Mouse (Mus musculus): ENCODE measurements around the gene Ppp1r12b.
A peak's percentile ranks its signal among the peaks of the same experiment; 100 is the strongest.

Ppp1r12b gene

GRCm38 (mm10) chr1:134763250-134763649, 192.5 kb downstream of the Ppp1r12b start:
- DNase-seq (ENCODE audit: low spot score): no peak

- no peak for DNase-seq (ENCODE audit: low spot score)
Observed at GRCm38 (mm10) chr1:134761534-134761933, 194.2 kb downstream of the Ppp1r12b start.

- no peak for DNase-seq (ENCODE audit: low spot score)
Observed at GRCm38 (mm10) chr1:134760642-134761041, 195.1 kb downstream of the Ppp1r12b start.

- DNase-seq (ENCODE audit: low spot score): no peak
Observed at GRCm38 (mm10) chr1:134759133-134759532, 196.6 kb downstream of the Ppp1r12b start.

DNA sequence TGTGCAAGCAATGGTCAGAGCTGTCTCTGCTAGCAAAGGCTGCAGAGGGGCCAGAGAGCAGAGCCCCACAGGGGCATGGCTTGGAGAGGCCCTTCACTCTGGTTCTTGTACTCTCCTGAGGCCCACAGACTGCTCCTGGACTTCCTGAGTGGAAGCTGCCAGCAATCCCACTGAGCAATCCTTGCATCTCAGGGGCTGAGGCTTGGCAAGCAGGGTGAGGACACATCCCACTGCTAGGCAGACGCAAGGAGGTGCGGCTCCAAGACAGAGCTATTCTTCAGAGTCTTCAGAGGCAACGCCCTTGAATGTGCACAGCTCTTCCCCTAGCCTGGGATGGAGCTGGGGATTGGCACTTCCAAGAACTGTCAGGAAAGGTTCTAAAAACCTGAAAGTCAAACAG, 198.5 kb downstream of the Ppp1r12b start:
- DNase-seq (ENCODE audit: low spot score): no peak

GRCm38 (mm10) chr1:134756190-134756873, 199.4 kb downstream of the Ppp1r12b start:
- no peak for DNase-seq (ENCODE audit: low spot score)

DNA sequence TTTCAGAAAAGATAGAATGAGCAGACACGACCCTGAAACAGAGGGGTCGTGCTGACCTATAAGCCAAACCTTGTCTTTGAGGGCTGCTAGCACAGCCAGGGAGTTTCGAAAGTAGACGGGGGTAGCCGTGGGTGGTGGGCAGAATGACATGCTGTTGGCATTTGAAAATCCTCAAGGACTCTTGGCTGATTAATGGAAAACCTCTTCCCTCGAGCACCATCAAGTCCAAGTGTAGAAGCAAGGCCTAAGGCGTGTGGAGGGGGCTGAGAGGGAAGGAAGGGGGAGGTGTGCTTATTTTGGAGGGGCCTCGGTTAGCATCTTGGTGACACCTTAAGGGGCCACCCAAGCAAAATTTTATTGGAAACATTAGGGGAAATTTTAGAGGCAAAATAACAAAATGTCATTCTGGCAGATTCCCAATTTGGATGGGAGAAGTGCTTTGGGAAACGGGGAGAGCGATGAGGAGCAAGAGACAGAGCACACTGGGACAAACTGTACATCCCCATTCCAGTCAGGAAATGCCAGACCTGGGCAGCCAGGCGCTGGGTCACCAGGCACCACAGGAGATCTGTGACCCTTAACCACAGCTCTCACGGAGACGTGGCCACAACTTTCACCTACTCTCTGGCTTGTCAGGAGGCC, 200.1 kb downstream of the Ppp1r12b start:
- no peak for DNase-seq (ENCODE audit: low spot score)

GRCm38 (mm10) chr1:134754818-134755217, 200.9 kb downstream of the Ppp1r12b start:
- DNase-seq (ENCODE audit: low spot score): no peak

GRCm38 (mm10) chr1:134753751-134754630, 201.8 kb downstream of the Ppp1r12b start:
- DNase-seq (ENCODE audit: low spot score): peak; percentile 53

- no peak for DNase-seq (ENCODE audit: low spot score)
Observed at GRCm38 (mm10) chr1:134752447-134752846, 203.3 kb downstream of the Ppp1r12b start.

DNA sequence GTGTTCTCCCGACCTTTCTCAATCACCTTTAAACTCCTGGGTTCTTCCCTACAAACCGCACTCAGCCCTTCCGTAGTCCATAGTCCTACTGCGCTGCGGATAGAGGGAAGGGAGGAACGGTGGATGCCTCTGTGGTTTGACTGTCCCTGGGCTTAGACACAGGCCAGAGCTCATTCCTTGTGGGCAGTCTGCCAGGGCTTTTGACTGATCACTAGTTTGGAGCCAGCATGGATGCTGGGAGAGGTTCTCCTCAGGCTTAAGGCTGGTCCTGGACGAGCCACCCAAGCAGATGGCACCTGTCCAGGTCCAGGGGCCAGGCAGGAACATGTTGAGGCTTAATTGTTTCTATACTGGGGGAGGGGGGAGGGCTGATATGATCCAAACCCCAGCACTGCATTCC, 205.9 kb downstream of the Ppp1r12b start:
- peak; percentile 70 for DNase-seq (ENCODE audit: low spot score)

DNA sequence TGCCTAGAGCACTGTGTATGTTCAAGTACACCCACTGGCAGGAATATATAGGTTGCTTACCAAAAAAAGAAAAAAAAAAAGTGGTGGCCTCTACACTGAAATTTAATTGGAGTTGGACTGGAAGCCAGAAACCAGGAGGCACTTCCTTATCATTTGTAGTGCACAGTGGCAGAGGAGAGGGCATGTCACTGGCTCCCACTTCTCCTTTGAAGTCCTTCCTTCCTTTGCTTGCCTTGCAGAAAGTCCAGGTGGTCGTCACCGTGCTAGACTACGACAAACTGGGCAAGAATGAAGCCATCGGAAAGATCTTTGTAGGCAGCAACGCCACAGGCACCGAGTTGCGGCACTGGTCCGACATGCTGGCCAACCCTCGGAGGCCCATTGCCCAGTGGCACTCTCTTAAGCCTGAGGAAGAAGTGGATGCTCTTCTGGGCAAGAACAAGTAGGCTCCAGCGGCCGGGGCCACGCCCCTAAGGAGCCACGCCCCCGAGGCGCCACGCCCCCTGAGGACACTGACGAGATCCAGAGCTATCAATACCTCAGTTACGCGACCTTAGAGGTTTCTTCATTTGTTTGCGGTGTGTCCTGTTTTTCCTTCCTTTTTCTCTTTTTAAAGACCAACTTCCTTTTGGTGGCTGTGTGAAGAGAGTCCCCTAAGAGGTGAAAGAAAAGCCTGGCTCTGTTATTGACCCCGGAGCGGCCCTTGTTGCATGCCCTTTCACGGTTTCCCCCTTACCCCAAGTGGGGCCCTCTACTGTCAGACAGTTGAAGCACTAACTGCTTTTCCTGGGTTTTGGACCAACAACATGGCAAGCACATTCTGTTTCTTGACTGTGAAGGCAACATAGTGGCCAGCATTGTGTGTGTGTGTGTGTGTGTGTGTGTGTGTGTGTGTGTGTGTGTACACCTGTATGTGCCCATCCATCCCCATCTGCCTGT, 208.2 kb downstream of the Ppp1r12b start:
- DNase-seq (ENCODE audit: low spot score): peak; percentile 58

DNA sequence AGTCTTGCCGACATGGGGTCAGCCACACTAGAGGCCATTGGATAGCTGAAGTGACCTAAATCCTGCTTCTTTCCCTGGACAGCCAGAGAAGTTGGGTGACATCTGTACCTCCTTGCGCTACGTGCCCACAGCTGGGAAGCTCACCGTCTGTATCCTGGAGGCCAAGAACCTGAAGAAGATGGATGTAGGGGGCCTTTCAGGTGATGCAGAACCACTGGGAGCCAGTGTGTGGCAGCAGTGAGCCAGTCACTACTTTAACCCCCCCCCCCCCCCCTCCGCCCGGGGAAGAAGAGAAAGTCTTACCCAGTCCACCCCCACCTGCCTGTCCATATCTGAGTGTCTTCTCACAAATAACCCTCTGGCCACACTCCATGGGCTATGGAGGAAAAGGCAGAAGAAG, 210.1 kb downstream of the Ppp1r12b start:
- DNase-seq (ENCODE audit: low spot score): peak; percentile 53

GRCm38 (mm10) chr1:134741946-134742661, 213.6 kb downstream of the Ppp1r12b start:
- DNase-seq (ENCODE audit: low spot score): no peak

DNA sequence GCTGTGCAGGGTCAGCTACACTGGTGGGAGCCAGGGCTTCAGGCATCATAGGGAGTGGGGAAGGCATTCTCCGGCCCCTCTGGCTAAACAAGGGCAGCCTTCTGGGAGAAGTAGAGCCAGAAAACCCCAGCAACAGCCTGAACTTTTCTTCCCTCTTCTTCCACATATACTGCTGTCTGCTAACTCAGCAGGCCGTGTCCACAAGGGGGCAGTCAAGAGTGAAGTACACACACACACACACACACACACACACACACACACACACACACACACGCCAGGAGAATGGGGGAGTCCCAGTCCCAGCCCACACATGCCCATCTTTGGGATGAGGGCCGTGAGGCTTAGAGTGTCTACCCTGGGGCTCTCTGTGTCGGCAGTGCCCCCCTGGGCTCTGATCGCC, 214.3 kb downstream of the Ppp1r12b start:
- DNase-seq (ENCODE audit: low spot score): peak; percentile 57

- DNase-seq (ENCODE audit: low spot score): no peak
Observed at GRCm38 (mm10) chr1:134737463-134737862, 218.3 kb downstream of the Ppp1r12b start.

DNA sequence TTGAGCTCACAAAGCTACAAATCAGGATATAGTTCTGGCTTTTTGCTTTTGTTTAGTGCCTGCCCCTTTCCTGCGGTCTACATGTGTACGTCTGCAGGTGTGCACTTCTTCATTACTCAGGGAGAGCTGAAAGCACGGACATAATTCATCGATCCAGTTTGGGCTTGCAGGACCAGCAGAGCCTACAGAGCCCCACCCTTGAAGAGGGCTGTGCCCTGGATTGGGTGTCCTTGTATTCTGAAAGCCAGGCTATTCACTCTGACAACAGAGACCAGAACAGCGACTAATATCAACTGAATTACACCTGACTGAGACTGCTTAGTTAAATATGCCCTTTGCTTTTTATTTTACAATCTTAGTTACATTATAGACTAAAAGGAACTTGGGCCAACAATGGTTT, 222.1 kb downstream of the Ppp1r12b start:
- no peak for DNase-seq (ENCODE audit: low spot score)

GRCm38 (mm10) chr1:134727256-134727655, 228.5 kb downstream of the Ppp1r12b start:
- no peak for DNase-seq (ENCODE audit: low spot score)

DNA sequence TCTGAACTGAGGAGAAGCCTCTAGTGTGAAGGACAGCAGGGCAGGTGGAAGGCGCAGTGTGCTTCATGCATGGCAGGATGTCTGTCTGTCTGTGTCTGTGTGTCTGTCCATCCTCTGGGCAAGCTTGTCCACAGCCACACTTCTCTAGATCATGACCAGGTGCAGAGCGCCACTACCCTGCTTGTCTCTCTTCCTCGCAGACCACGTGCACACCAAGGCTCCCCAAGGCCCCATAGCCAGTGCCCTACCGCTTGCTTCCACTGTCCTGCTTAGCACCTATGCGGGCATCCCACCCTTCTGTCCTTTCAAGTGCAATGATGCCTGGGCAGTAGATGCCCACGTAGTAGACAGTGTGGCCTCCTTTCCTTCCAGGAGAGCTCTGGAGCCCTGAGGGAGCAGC, 229.3 kb downstream of the Ppp1r12b start:
- DNase-seq (ENCODE audit: low spot score): no peak

- DNase-seq (ENCODE audit: low spot score): peak; percentile 70
Observed at GRCm38 (mm10) chr1:134725276-134725675, 230.5 kb downstream of the Ppp1r12b start.

GRCm38 (mm10) chr1:134722891-134723290, 232.9 kb downstream of the Ppp1r12b start:
- DNase-seq (ENCODE audit: low spot score): peak; percentile 28

Data from urinary bladder, postnatal 14 days (tissue).